Mouse (Mus musculus): ENCODE data around the gene Lpar1.

- TF ChIP-seq CTCF (IDR thresholded peaks at IDR 0.05; ENCODE audit: extremely low read depth, insufficient read depth, low read length) (no peak), POLR2A (IDR thresholded peaks at IDR 0.05; ENCODE audit: extremely low read depth, insufficient read depth, low read length) (no peak)
Measured at GRCm38 (mm10) chr4:58490374-58490773, 63.3 kb downstream of the Lpar1 start.

Measured in cortical plate, adult 2 months (tissue).